Mouse (Mus musculus) limb, embryonic 11.5 days (tissue): Measurements from ENCODE around the gene Olfr571. TPM values are rescaled to one million over a fixed set of nuclear protein-coding genes. Genes with fewer than 3 reads are reported as not detected.

ENCODE experiments used
- polyA plus RNA-seq: library from polyadenylated mRNA; unstranded; fragments of >200 nt; fragmentation: Nextera tagmentation; extraction: Ambion mirVana; gene quantifications from 2 replicates; pipeline ENCODE4 v1.2.1, GENCODE M21; 2014

The Olfr571 gene
- polyA plus RNA-seq, 1 experiment from 2014 or later: not detected

Other genes starting within 250 kb of the Olfr571 start
- 12.9 and 13.6 TPM in 2 replicates for gene Trim68, start 230.2 kb downstream of the Olfr571 start, polyA plus RNA-seq
- gene Olfr557, start 221.6 kb downstream of the Olfr571 start, polyA plus RNA-seq: not detected in 2 replicates
- gene Olfr558, start 215.3 kb downstream of the Olfr571 start, polyA plus RNA-seq: not detected in 2 replicates
- gene Olfr33, start 198.5 kb downstream of the Olfr571 start, polyA plus RNA-seq: not detected in 2 replicates
- not detected in 2 replicates for gene Olfr559, start 190.0 kb downstream of the Olfr571 start, polyA plus RNA-seq
- gene Olfr560, start 158.2 kb downstream of the Olfr571 start, polyA plus RNA-seq: not detected in 2 replicates
- gene Olfr78, start 158.1 kb downstream of the Olfr571 start, polyA plus RNA-seq: not detected in 2 replicates
- not detected in 2 replicates for gene Olfr561, start 146.3 kb downstream of the Olfr571 start, polyA plus RNA-seq
- gene Olfr564, start 114.1 kb downstream of the Olfr571 start, polyA plus RNA-seq: not detected in 2 replicates
- gene Olfr566, start 58.8 kb downstream of the Olfr571 start, polyA plus RNA-seq: not detected in 2 replicates
- gene Olfr568, start 40.4 kb downstream of the Olfr571 start, polyA plus RNA-seq: not detected in 2 replicates
- gene Olfr569, start 26.7 kb downstream of the Olfr571 start, polyA plus RNA-seq: not detected in 2 replicates
- gene Olfr570, start 23.0 kb downstream of the Olfr571 start, polyA plus RNA-seq: not detected in 2 replicates
- not detected in 2 replicates for gene Olfr572, start 6.9 kb upstream of the Olfr571 start, polyA plus RNA-seq
- not detected in 2 replicates for gene Olfr573-ps1, start 25.0 kb upstream of the Olfr571 start, polyA plus RNA-seq
- gene Olfr574, start 30.9 kb upstream of the Olfr571 start, polyA plus RNA-seq: not detected in 2 replicates
- not detected in 2 replicates for gene Olfr575, start 41.2 kb upstream of the Olfr571 start, polyA plus RNA-seq
- not detected in 2 replicates for gene Olfr576, start 45.1 kb upstream of the Olfr571 start, polyA plus RNA-seq
- gene Olfr577, start 58.4 kb upstream of the Olfr571 start, polyA plus RNA-seq: not detected in 2 replicates
- not detected in 2 replicates for gene Olfr578, start 71.8 kb upstream of the Olfr571 start, polyA plus RNA-seq
- not detected in 2 replicates for gene Olfr582, start 120.5 kb upstream of the Olfr571 start, polyA plus RNA-seq
- gene Olfr583, start 133.8 kb upstream of the Olfr571 start, polyA plus RNA-seq: not detected in 2 replicates
- gene Olfr584, start 164.3 kb upstream of the Olfr571 start, polyA plus RNA-seq: not detected in 2 replicates
- not detected in 2 replicates for gene Olfr585, start 180.2 kb upstream of the Olfr571 start, polyA plus RNA-seq
- gene Olfr586, start 208.1 kb upstream of the Olfr571 start, polyA plus RNA-seq: not detected in 2 replicates
- not detected in 2 replicates for gene Olfr588-ps1, start 223.3 kb upstream of the Olfr571 start, polyA plus RNA-seq
- not detected in 2 replicates for gene Olfr589, start 238.8 kb upstream of the Olfr571 start, polyA plus RNA-seq